Mouse (Mus musculus) lung, adult 2 months (tissue): ENCODE measurements at regions not wholly inside any gene's neighbourhood (a gene's known extent, or its start where the extent isn't known, plus 50 kb on each side); places are given as distances from the start of the nearest gene placed in this dataset.

ENCODE experiments used
- CTCF ChIP-seq: fragments of 200-500 bp; IDR thresholded peaks from 2 replicates; pipeline ENCODE4 v1.5.1; 2011; ENCODE audit warnings: mild to moderate bottlenecking, low read length, control low read depth; ENCODE audit not compliant: insufficient read depth
- POLR2A ChIP-seq: fragments of 200-500 bp; IDR thresholded peaks from 2 replicates; pipeline ENCODE4 v1.6.1; 2011; ENCODE audit warnings: low read depth, mild to moderate bottlenecking, control low read depth, low read length, borderline replicate concordance; ENCODE audit errors: extremely low read depth

DNA sequence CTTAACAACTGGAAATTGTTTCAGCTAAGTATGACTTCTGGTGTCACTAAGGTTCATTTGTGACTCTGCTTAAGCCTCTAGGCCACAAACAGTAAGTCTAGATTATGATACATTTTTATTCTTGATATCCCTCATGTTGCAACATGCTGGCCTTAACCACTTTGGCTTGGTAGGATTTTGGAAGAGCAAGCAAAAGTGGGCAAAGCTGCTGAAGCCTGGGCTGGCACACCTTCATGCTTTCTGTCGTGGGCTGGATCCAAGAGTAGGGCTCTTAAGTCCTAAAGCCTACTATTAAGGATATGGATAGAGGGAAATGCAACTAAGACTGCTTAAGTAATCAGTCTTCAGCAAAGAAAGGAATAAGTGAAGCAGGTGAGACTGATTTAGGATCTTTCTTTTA lies 923.6 kb downstream of the Slc22a22 start:
- TF ChIP-seq CTCF = no peak
- TF ChIP-seq POLR2A = no peak
